Mouse (Mus musculus) c-Kit-positive CD71-negative TER-119-negative erythroid progenitor cells, embryonic 14.5 days (primary cell): ENCODE measurements around the gene Gm10638.

ENCODE experiments used
- DNase-seq: peaks from one replicate; pipeline ENCODE4 v3.0.0-alpha.2; 2013; ENCODE audit warnings: low read depth

The Gm10638 gene

DNA sequence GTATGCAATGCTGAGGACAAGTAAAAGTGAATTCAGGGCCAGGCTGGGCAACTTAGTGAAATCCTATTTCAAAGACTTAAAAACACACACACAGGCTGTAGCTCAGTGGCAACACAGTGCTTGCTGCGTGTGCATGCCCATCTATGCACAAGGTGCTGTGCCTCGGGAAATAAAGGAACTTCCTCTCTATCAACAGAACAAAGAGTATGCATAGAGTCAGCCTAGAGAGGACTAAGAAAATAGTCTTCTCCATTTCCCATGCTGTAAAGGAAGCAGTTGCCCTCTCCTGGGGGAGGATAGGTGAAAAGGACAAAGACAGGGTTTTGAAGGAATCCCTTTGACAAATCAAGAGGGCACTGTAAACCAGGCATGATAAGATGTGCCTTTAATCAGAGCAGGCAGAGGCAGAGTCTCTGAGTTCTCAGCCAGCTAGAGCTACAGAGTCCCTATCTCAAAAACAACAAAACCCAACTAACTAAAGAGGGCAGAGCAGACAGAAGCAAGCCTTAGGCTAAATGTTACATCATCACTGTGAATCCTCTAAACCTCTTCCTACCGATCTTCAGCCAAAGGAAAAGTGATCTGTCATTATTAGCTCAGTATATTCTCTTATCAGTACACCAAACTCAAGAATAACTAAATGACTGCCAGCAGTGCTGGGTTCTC, 9.9 kb upstream of the Gm10638 start:
- DNase-seq, result no peak

DNA sequence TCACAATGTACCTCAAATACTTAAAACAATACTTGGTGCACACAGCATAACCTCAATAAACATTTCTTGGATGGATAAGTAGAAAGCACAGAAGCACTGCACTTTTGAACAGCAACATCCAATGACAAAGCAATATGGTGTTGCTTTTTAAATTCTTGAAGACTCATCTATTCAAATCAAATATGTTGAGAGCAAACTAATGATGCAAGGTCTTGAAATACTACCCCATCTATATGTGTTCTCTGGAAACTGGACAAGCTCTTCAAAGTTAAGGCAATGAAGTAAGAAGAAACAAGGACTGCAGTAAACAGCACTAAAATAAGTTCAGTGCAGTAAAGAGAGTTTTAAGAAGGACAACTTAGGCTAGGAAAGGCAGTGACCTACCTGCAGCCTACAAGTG, 4.6 kb upstream of the Gm10638 start:
- DNase-seq, result no peak

DNA sequence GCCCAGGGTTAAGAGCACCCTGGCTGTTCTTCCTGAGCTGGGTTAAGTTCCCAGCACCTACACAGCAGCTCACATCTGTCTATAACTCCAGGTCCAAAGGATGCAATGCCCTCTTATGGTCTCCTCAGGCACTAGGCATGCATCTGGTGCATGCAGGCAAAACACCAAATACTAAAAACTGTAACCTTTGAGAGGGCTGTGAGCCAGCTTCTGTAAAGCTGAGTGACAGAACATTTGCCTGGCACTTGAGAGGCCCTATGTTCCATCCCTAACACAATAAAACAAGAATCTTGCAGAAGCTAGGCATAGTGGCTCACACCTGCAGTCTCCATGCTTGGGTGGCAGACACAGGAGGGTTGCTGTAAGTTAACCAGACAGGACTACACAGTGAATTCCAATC, 3.9 kb upstream of the Gm10638 start:
- no peak for DNase-seq

DNA sequence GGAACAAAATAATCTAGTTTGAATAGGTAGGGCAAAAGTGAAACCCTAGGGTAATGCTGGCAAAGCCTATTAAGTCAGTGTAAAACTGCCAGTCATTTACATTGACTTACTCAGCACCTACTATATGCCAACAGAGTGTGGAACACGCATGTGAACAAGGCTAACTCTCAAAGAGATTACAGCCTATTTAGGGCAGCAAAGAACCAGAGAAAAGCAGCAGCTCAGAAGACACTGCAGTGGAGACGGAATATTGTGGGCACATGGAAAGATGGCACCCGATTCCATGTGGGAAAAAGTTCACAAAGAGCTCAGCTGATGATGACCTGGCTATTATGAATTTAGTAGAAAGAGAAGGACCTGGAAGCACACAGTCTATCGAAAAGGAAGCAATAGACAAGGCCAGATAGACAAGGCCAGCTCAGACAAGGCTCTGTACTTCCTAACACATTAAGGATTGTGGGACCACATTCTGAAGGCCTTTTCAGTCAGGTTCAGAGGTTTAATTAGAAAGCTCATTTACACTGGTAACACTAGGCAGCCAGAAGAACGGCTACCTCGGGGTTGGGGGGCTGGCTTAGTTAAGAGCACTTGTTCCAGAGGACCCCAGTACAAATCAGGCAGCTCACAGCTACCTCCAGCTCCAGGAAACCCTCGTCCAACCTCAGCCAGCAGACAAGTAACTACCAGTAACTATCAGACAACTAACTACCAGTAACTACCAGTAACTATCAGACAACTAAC, 2.7 kb upstream of the Gm10638 start:
- no peak for DNase-seq

DNA sequence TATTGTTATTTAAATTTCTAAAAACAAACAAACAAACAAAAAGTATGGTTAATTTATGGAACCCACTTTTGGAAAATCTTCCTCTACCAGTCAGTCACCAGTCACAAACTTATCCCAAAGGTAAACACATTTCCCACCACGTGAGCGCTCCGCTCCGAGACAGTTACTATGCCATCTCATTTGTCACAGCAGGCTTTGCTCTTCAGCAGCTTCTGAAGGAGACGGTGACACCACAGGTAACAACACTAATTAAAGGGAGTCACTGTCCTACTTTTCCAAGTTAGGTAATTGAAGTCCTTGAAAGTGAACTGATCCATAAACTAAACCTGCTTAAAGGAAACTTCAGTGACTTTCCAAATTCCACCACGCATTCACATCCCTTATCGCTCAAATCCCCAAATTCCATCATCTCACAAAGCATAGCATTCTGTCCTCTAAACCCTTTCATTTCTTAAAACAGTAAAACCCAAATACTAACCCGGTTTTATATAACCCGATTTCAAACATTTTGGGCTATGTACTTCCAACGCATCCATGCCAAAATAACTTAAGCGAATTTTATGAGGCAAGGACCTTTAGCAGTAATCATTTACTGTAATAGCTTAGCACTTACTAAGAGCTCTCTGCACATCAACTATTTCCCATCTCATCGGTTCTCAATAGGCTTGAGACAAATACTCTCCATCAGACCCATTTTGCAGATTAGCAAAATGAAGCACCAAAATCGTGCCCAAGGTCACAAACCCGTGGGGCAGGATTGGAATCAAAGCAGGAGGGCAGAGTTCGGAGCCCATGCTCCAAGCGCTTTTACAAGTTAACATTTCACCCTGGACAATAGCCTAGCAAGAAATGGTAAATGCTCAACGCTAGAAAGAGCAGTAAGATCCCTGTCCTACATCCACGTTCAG, 932 bp upstream of the Gm10638 start:
- DNase-seq, result no peak

DNA sequence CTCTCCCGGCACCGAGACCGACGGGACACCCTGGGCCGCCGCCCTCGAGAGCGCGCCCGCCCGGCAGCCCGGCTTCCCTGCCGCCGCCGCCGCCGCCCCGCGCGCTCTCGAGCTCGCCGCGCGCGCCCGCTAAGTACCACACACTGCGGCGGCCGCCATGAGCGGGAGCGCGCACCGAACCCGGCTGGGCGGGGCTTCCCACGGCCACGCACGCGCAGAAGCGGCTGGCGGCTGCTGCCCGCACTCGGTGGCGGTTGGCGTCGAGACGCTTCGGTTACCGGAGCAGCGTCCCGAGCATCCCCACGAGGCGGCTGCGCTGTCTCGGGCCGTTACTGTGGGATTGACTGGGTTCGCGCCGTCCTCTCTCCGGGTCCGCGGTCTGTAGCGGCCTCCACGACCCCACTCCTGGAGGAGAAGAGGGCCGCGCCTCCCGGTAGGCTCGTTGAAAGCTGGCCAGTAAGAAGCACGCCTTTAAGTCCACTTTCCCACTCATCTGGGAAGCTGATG, 489 bp downstream of the Gm10638 start:
- peak; percentile 70 for DNase-seq

DNA sequence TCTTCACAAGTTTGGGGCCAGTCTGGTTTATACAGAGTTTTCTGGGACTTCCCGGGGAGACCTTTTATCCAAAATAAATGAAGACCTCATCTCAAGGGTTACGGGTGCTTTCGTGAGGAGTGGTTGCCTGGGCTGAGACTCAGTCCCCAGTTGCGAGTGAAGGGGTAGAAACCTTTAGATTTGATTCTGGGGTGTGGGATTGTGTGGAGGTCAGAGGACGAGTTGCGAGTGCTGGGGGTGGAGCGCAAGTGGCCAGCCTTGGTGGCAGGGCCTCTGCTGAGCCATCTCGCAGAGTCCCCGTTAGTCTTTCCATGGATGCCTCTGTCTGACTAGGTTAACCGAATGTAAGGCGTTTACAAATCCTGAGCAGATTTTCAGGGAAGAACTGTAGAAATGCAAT, 1.0 kb downstream of the Gm10638 start:
- DNase-seq, result no peak

DNA sequence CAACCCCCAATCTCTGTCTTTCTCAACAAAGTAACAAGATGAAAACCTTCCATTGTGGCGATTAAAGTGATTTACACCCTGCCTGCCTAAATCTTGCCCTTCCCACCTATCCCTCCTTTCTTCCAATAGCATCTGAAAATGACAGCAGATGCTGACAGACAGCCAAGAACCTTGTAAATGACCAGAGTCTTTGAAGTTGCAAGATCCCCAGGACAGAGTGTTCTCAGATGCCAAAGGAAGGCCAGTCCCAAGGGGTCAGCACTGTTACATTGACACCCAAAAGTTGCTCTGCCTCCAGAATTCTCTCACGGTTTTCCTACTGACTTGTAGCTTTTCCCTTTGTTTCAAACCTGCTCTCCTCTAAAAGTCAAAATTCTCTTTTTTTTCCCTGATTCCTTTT, 4.3 kb downstream of the Gm10638 start:
- DNase-seq, result no peak

DNA sequence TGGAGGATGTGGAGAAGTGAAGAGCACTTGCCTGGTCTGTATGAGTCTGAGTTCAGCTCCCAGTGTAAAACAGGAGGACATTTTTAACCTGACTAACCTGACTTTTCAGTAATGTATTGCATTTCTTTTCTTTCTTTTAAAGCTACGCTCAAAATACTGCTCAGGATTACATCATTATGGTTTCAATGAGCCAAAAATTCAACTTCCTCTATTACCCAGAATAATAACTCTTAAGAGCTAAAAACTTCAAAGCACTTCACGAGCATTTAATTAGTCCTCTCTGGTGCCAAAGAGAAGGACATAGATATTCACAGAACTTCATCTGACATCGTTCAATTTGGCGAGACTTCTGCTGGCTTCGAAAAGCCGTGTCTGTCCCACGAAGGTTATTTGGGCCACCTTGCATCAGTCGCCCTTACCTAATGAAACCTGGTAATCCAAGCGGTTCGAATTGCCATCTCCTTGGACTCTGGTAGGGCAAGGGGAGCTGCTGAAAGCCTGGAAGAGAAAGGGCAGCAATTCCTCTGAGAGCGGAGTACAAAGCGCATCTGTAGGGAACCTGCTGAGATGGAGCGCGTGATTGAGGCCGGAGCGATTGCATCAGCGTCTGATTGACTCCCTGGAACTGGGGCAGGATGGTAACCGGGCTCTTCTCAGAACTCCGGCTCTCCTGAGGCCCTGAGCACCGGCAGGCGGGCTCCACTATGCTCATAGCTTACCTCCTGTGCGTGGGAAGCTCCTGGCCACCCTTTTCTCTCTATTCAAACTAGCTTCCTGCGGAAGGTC, 11.6 kb downstream of the Gm10638 start:
- DNase-seq, result no peak

DNA sequence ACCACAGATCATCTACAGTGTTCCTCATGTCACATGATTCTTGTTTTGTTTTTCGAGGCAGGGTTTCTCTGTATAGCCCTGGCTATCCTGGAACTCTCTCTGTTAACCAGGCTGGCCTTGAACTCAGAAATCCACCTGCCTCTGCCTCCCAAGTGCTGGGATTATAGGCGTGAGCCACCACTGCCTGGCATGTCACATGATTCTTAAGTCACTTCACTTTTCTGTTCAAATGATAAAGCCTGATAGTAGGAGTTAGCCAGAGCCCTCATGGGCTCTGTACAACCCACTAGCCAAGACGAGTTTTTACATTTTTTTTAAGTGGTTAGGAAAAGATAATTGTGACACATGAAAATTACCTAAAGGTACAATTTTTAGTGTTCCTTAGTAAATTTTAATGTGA, 13.2 kb downstream of the Gm10638 start:
- no peak for DNase-seq

DNA sequence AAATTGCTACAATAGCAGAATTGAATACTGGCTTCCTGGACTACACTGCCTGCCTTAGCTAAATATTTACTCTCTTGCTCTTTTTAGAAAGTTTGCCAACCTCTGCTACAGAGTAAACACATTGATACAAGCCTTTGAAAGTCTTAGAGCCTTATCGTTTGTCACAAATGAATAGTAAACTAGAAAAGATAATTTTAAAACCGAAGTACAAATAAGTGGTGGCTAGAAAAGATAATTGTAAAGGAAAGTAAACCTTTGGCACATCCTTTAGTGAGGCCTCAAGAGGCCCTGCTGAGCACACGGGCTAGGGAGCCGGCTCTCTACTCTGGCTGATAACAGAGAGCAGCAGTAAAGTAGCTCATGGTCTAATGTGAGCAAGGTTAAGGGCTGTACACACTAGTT, 13.6 kb downstream of the Gm10638 start:
- no peak for DNase-seq

DNA sequence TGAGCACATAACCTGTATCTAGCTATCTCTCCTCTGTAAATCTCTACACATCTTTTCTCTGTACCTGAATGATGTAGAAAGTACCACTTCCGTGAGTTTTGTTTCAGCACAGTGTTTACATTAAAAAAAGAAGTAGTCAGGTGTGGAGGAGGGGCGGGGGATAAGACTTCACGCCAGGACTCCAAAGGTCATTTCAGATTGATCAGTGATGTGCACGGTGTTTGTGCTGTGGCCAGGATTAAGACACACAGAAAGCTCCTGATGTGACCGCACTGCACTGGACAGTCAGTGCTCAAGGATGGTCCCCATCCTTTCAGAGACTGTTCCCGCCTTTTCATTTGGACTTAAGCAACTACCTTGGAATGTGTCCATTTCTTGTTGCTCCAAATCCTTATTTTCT, 15.2 kb downstream of the Gm10638 start:
- DNase-seq, result no peak

DNA sequence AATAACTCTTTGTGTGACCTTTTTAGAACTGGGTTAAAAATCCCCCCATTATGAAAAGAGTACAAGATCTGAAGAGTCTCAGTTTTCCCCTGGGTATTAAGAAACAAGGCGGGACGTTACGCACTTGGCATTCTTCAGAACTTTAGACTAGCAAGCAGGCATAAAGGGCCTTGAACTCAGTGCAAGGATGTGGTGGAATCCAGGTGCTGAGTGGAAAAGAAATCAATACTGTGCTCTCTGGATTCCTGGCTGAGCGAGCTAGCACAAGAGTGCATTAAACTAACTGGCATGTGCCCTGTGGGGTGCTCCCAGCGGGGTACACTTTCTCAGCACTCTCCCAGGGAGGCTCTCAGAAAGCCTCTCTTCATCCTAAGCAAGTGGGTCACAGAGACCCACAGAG, 17.3 kb downstream of the Gm10638 start:
- no peak for DNase-seq

DNA sequence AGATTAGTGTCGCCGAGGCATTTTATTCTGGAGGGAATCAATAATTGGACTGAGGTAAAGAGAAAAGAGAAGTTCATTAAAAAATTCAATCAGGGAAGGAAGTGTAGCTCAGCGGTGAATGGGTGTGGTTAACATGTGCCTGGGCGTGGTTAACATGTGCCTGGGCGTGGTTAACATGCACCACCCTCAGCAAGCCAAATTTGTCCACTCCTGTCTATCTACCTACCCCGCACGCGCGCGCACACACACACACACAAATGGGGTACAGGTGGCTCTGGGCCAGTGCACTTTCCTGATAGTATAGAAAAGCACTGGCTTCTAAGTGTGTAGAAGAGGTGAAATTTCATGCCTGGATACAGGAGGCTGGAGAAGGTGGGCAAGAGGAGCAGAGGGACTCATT, 19.7 kb downstream of the Gm10638 start:
- DNase-seq, result no peak

DNA sequence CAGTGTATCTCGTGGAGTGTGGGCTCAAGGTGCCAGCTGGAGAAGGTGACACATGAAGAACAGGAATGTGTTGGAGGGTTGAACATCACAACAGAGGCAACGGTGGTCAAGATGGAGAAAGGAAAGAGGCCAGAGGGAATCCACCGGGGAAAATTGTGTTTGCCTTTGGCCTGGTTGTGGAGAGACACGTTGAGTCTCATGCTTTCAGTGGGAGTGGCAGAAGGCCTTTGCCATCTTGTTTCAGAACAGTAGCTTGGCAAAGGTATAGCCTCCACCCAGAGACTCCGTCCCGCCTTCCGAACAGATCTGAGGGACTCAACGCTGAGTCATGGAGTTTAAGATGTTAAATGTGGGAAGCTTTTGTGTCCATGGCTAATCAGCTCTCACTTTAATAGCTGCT, 20.2 kb downstream of the Gm10638 start:
- no peak for DNase-seq

DNA sequence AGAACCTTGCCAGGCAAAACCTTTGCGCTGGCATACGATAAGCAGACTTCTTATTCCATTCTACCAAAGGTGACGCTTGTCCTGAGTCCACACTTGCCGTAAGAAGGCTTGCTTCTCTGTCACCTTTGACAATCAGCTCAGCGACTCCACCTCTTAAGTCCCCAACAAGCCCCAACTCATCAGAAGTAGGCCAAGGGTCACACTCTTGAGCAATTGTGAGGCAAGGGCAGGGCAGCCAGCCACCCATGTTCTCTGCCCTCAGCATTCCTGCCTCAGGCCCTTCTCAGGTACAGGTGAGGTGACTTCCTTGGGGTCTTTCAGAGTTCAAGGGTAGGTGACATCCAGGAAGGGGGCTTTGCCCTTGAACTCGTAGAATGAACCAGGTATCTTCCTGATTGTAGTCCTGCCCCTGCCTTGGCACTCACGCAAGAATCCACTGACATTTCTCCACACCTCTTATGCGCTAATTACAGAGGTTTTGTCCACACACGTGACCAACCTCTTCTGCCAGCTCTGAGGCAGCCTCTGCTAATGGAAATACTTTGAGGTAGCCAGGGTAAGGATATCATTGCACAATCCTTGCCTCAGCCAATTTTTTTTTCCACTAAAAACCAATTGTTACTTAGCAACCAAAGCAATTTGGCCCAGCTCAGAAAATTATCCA, 21.2 kb downstream of the Gm10638 start:
- DNase-seq, result no peak

DNA sequence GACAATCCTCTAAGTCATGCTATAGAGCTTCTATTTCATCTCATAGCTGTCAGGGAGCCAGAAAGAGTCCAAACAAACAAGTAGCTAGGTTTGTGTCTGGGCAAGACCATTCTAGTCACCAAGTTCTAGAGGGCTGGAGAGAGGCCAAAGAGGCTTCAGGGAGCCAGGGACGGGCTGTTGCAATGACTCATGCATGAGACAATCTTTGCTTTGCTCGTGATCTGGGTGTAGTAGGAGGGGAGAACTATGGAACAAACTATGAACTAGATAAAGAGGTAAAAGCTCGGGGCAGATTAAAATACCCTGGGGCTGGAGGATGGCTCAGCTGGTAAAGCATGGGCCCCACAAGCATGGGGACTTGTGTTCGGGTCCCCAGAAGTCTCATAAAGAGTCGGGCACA, 23.0 kb downstream of the Gm10638 start:
- DNase-seq, result no peak

DNA sequence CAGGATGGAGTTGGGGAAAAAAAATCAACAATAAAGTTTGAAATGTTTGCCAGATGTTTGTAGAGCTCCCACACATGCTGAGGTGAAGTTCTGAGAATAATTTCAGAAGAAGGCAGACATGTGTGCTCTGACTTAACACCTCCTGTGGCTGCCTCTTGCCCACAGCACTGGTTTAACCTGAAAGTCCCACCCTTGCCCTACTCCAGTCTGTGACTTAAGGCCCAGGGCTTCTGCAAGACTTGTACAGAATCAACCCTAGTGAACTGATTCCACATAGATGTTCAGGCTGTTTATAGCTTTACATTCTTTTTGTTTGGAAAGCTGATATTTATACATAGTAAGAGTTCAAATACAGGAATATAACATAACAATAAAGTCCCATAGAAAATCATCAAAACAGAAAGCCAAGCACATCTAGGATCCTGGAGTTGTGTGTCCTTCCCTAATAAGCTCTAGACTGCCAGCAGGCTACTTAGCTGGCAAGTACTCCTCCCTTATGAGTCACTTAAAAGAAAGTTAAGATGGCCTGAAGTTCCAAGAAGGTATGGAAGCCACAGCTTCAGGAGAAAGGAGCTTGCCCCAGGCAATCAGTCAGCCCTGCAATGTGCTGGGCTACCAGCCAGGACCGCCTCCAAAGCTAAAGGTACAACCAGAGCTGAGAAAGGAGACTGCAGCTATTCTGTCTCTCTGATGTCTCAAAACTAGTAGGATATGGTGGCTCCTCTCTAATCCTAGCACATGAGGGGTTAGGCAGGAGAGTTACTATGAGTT, 24.6 kb downstream of the Gm10638 start:
- no peak for DNase-seq

DNA sequence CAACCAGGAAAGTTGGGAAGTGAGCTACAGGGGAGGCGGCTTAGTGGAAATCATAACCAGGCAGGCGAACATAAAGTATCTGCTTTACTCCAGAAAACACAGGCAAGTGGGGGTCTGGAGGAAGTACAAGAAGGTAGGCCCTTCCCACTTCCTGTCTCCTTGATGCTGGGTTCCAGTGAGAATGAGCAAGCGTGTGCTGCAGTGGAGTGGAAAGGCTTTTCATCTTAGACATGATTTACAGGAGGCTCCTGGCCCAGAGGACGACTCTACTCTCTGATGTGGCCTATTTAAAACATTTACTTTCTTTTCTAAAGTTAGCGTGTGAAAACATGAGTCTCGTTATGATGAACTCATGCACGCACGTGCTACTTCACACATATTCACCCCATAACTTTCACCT, 33.7 kb downstream of the Gm10638 start:
- DNase-seq, result no peak

DNA sequence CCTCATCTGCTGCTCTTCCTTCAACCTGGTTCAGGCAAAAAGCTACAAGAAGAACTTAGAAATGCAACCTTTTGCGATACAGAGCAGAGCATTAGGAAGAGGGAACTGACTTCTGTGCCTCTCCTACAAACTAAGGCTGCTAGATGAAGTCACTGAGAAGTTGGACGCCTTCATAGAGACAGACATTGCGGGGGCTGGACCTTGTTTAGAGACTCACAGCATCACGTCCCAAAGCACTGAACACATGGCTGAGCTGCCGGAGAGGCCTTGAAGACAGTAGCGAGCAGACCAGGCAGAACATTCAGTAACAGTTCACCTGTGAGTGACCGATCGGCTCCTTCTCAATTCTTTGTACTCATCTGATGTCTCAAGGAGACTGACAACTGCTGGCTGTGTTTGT, 35.6 kb downstream of the Gm10638 start:
- no peak for DNase-seq

DNA sequence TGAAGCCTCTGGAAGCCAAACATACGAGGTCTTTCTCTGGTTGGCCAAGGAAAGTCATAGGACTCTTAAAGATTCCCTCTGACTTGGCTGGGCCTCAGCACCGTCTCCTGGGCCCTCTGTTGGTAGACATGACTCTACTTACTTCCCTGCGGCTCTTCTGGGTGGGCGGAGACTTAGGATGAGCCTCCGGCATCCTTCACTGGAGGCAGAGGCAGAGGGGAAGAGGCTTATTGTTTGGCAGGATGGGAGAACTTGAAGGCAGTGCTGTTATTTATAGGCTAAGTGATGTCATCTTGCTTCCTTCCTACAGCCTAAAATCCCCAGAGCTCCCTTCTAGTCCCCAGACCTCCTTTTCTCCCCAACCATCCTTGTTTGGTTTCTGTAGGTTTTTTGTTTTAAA, 41.0 kb downstream of the Gm10638 start:
- DNase-seq, result no peak
